Mouse (Mus musculus): ENCODE data around the gene C1galt1.
A peak's percentile ranks its signal among the peaks of the same experiment; 100 is the strongest.

The C1galt1 gene

GRCm38 (mm10) chr6:7844802-7845679 is at the start of gene C1galt1:
Gene C1galt1 (plus strand): TSS chr6:7844842.
- no peak for DNase-seq (ENCODE audit: low spot score)

GRCm38 (mm10) chr6:7799969-7800368 is 44.7 kb upstream of the C1galt1 start:
- DNase-seq (ENCODE audit: low spot score) = no peak

- no peak for DNase-seq (ENCODE audit: low spot score)
Observed at GRCm38 (mm10) chr6:7803765-7804542, 40.7 kb upstream of the C1galt1 start.

- no peak for DNase-seq (ENCODE audit: low spot score)
Observed at GRCm38 (mm10) chr6:7814146-7814545, 30.5 kb upstream of the C1galt1 start.

GRCm38 (mm10) chr6:7816233-7816632 is 28.4 kb upstream of the C1galt1 start:
- no peak for DNase-seq (ENCODE audit: low spot score)

- DNase-seq (ENCODE audit: low spot score) = no peak
Observed at GRCm38 (mm10) chr6:7822688-7823087, 22.0 kb upstream of the C1galt1 start.

GRCm38 (mm10) chr6:7830793-7831192 is 13.8 kb upstream of the C1galt1 start:
- no peak for DNase-seq (ENCODE audit: low spot score)

GRCm38 (mm10) chr6:7832564-7833175 is 12.0 kb upstream of the C1galt1 start:
- no peak for DNase-seq (ENCODE audit: low spot score)

- DNase-seq (ENCODE audit: low spot score) = no peak
Observed at GRCm38 (mm10) chr6:7843726-7844411, 773 bp upstream of the C1galt1 start.

- DNase-seq (ENCODE audit: low spot score) = peak; percentile 94
Observed at GRCm38 (mm10) chr6:7844412-7844801, 235 bp upstream of the C1galt1 start.

GRCm38 (mm10) chr6:7845680-7846017 is 1.0 kb downstream of the C1galt1 start:
- DNase-seq (ENCODE audit: low spot score) = no peak

- DNase-seq (ENCODE audit: low spot score) = no peak
Observed at GRCm38 (mm10) chr6:7846726-7847439, 2.2 kb downstream of the C1galt1 start.

GRCm38 (mm10) chr6:7847890-7848508 is 3.4 kb downstream of the C1galt1 start:
- DNase-seq (ENCODE audit: low spot score) = peak; percentile 67

- no peak for DNase-seq (ENCODE audit: low spot score)
Observed at GRCm38 (mm10) chr6:7848714-7849113, 4.1 kb downstream of the C1galt1 start.

- DNase-seq (ENCODE audit: low spot score) = no peak
Observed at GRCm38 (mm10) chr6:7851036-7851435, 6.4 kb downstream of the C1galt1 start.

- no peak for DNase-seq (ENCODE audit: low spot score)
Observed at GRCm38 (mm10) chr6:7852919-7853318, 8.3 kb downstream of the C1galt1 start.

GRCm38 (mm10) chr6:7853461-7853860 is 8.8 kb downstream of the C1galt1 start:
- no peak for DNase-seq (ENCODE audit: low spot score)

GRCm38 (mm10) chr6:7856682-7857290 is 12.1 kb downstream of the C1galt1 start:
- DNase-seq (ENCODE audit: low spot score) = no peak

- DNase-seq (ENCODE audit: low spot score) = no peak
Observed at GRCm38 (mm10) chr6:7857356-7858247, 13.0 kb downstream of the C1galt1 start.

- DNase-seq (ENCODE audit: low spot score) = no peak
Observed at GRCm38 (mm10) chr6:7858586-7858985, 13.9 kb downstream of the C1galt1 start.
